Mouse (Mus musculus): Measurements from ENCODE around the gene Zic3. TPM values are rescaled to one million over a fixed set of nuclear protein-coding genes. Genes with fewer than 3 reads are reported as not detected.

Gene Zic3
- total RNA-seq, 2 experiments from 2014 or later, result 2.8 to 4.0 TPM

DNA sequence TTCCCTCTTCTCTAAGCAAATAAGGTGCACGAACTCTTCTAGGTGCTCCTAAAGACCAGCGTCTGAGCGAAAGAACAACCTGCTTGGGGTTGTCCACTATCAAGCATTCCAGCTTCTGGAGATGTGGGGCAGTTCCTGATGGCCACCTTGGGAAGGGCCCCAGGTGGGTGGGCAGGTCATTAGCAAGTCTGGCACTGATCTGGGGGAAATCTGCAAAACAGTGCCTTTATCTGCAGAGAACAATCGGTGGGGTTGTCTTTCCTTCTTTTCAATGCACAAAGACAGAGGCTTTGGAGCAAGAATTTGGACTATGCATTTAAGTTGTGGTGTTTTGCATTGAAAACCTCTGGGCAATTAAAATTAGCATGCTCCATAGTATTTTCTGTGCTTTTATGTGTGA lies 17.2 kb downstream of the Zic3 start:
- no peak for DNase-seq (ENCODE audit: extremely low spot score in 1 of 2, low spot score in 1 of 2)

GRCm38 (mm10) chrX:58041865-58042264 lies 19.4 kb downstream of the Zic3 start:
- no peak for DNase-seq (ENCODE audit: extremely low spot score in 1 of 2, low spot score in 1 of 2)

DNA sequence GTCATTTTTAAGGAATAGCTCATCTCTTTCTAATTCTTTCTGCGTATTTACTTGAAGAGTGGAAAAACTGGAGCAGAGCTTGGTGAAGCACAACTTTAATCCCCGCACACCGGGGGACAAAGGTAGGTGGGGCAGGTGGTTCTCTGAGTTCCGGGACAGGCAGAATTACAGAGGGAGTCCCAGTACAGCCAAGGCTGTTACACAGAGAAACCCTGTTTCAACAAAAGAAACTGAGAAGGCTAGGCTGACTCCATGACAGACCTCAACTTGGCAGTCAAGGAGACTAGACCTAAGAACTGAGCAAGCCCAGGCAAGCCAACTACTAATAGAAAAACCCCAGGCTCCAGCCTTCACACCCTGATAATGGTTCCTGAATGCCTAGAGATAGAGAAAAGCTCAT lies 20.0 kb downstream of the Zic3 start:
- DNase-seq (ENCODE audit: extremely low spot score in 1 of 2, low spot score in 1 of 2), result no peak

All from layer of hippocampus, postnatal 25 days (tissue).